Mouse (Mus musculus): ENCODE results near the gene Gas2l3. TPM values are rescaled to one million over a fixed set of nuclear protein-coding genes. Genes with fewer than 3 reads are reported as not detected.

The Gas2l3 gene
- polyA plus RNA-seq, 1 experiment: 0.88 TPM

DNA sequence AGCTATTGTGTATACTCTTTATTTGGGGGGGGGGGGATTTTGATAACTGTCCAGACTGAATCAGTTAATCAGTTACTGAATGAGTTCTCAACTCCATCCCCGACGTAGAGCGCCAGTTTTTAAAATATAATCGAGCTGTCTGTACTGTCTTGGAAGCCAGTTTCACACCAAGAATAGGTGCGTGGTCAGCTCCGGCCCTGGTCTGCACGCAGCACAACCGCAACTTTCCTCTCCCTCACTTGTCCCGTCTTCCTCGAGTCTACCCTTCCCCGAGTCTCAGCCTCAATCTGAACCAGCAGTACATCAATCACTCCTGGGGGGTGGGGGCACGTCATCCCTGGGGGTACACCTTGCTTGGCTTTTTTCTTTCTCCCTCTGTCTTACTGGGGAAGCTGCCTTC, 8.4 kb downstream of the Gas2l3 start:
- Histone ChIP-seq H3K4me1 (ENCODE audit: control insufficient read depth, insufficient read depth, low read length) (no peaks in the 10 kb centered on the region), H3K4me3 (ENCODE audit: insufficient read depth, low read length) (no peak overlapping the region), H3K27ac (ENCODE audit: insufficient read depth, low read length) (no peak overlapping the region)
- TF ChIP-seq POLR2A (IDR thresholded peaks at IDR 0.05; ENCODE audit: extremely low read depth, insufficient read depth, low read length) (no peak), CTCF (IDR thresholded peaks at IDR 0.05; ENCODE audit: extremely low read depth, insufficient read depth, low read length) (no peak)

GRCm38 (mm10) chr10:89434509-89435210, 9.1 kb downstream of the Gas2l3 start:
- H3K27ac ChIP-seq (ENCODE audit: insufficient read depth, low read length): no peak overlapping the region

DNA sequence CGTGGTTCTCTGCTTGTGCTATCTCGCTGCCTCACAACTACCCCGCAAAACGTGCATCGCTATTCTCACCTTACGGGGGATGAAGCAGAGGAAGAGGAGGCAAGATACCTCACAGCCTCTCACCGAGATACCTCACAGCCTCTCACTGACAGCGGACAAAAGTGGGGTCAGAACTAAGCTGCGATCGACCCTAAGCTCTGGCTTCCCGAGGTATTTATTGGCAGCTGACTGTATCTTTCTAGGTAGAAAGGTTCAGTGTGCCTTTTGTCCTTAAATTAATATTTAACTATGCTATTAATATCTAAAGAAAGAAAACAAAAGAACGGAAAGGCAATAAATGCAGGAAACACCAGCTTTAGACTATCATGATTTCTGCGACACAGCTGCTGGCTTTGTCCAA, 11.0 kb downstream of the Gas2l3 start:
- H3K4me3 ChIP-seq (ENCODE audit: insufficient read depth, low read length): no peak overlapping the region
- no peaks in the 10 kb centered on the region for H3K4me1 ChIP-seq (ENCODE audit: control insufficient read depth, insufficient read depth, low read length)
- no peak for TF ChIP-seq CTCF (IDR thresholded peaks at IDR 0.05; ENCODE audit: extremely low read depth, insufficient read depth, low read length)
- no peak for TF ChIP-seq POLR2A (IDR thresholded peaks at IDR 0.05; ENCODE audit: extremely low read depth, insufficient read depth, low read length)

More at GRCm38 (mm10) chr10:89434509-89435210, 9.1 kb downstream of the Gas2l3 start:
- TF ChIP-seq CTCF (IDR thresholded peaks at IDR 0.05; ENCODE audit: extremely low read depth, insufficient read depth, low read length) (no peak), POLR2A (IDR thresholded peaks at IDR 0.05; ENCODE audit: extremely low read depth, insufficient read depth, low read length) (no peak)
- H3K4me1 ChIP-seq (ENCODE audit: control insufficient read depth, insufficient read depth, low read length): no peaks in the 10 kb centered on the region
- no peak overlapping the region for H3K4me3 ChIP-seq (ENCODE audit: insufficient read depth, low read length)

GRCm38 (mm10) chr10:89430751-89431150, 13.0 kb downstream of the Gas2l3 start:
- TF ChIP-seq CTCF (IDR thresholded peaks at IDR 0.05; ENCODE audit: extremely low read depth, insufficient read depth, low read length) (no peak), POLR2A (IDR thresholded peaks at IDR 0.05; ENCODE audit: extremely low read depth, insufficient read depth, low read length) (no peak)
- Histone ChIP-seq H3K27ac (ENCODE audit: insufficient read depth, low read length) (no peak overlapping the region), H3K4me3 (ENCODE audit: insufficient read depth, low read length) (no peak overlapping the region), H3K4me1 (ENCODE audit: control insufficient read depth, insufficient read depth, low read length) (no peaks in the 10 kb centered on the region)

More for the DNA sequence above, 11.0 kb downstream of the Gas2l3 start:
- no peak overlapping the region for H3K27ac ChIP-seq (ENCODE audit: insufficient read depth, low read length)

DNA sequence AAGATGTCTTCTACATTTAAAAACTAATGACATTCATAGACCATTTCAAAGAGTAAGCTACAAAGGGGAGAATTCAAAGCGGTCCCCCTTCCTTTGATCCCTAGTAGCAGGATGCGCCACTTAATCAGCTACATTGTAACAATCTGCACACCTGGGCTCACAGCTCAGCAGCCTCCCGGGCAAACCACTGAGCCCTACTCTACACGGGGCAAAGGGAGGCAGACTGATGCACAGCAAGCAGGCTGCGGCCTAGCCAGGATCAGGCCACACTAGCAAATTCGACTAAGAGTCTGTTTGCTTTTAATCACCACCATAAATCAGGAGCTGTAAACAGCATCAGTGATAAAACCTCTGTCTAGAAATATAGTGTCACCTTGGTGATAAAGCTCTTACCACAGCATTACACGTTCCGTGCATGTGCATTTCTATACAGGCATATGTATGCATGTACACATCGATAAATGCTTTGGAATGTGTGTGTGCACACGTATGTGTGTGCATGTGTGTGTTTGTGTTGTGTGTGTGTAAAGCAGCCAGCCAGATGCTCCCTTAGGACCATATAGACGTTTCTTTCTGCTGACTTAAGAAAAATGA, 18.9 kb downstream of the Gas2l3 start:
- TF ChIP-seq POLR2A (IDR thresholded peaks at IDR 0.05; ENCODE audit: extremely low read depth, insufficient read depth, low read length) (no peak), CTCF (IDR thresholded peaks at IDR 0.05; ENCODE audit: extremely low read depth, insufficient read depth, low read length) (no peak)
- Histone ChIP-seq H3K4me3 (ENCODE audit: insufficient read depth, low read length) (no peak overlapping the region), H3K27ac (ENCODE audit: insufficient read depth, low read length) (no peak overlapping the region), H3K4me1 (ENCODE audit: control insufficient read depth, insufficient read depth, low read length) (no peaks in the 10 kb centered on the region)

GRCm38 (mm10) chr10:89424217-89424616, 19.6 kb downstream of the Gas2l3 start:
- TF ChIP-seq CTCF (IDR thresholded peaks at IDR 0.05; ENCODE audit: extremely low read depth, insufficient read depth, low read length) (no peak), POLR2A (IDR thresholded peaks at IDR 0.05; ENCODE audit: extremely low read depth, insufficient read depth, low read length) (no peak)
- H3K4me3 ChIP-seq (ENCODE audit: insufficient read depth, low read length): no peak overlapping the region
- no peaks in the 10 kb centered on the region for H3K4me1 ChIP-seq (ENCODE audit: control insufficient read depth, insufficient read depth, low read length)
- H3K27ac ChIP-seq (ENCODE audit: insufficient read depth, low read length): no peak overlapping the region

- no peak for TF ChIP-seq CTCF (IDR thresholded peaks at IDR 0.05; ENCODE audit: extremely low read depth, insufficient read depth, low read length)
- no peak for TF ChIP-seq POLR2A (IDR thresholded peaks at IDR 0.05; ENCODE audit: extremely low read depth, insufficient read depth, low read length)
- Histone ChIP-seq H3K4me3 (ENCODE audit: insufficient read depth, low read length) (no peak overlapping the region), H3K4me1 (ENCODE audit: control insufficient read depth, insufficient read depth, low read length) (no peaks in the 10 kb centered on the region), H3K27ac (ENCODE audit: insufficient read depth, low read length) (no peak overlapping the region)
Observed at GRCm38 (mm10) chr10:89423164-89423778, 20.5 kb downstream of the Gas2l3 start.

DNA sequence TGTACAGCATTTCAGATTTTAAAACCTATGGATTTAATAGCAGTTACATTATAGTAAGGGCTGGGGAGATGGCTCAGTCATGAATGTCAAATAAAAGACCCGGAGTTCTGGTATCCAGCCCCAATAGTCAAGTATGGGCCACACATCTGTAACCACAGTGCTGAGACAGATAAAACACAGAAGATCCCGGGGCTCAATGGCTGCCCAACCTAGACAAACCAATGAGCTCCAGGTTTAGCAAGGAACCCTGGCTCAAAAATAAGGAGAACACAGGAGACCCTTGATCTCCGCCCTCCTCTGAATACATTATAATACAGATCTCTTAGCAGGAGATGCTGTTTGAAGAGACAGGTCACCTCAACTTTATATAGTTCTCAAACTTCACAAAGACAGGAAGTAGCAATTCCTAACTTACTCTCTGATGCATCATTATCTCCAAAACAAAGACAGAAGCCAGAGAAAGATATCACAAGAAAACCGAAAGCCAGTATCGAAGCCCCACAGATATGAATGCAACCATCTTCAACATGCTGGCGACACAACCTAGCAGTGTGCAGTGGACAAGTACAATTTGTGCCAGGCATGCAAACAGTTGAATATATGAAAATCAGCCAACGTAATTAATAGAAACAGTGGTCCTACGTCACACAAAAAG, 21.1 kb downstream of the Gas2l3 start:
- Histone ChIP-seq H3K27ac (ENCODE audit: insufficient read depth, low read length) (no peak overlapping the region), H3K4me1 (ENCODE audit: control insufficient read depth, insufficient read depth, low read length) (no peaks in the 10 kb centered on the region), H3K4me3 (ENCODE audit: insufficient read depth, low read length) (no peak overlapping the region)
- TF ChIP-seq CTCF (IDR thresholded peaks at IDR 0.05; ENCODE audit: extremely low read depth, insufficient read depth, low read length): no peak
- TF ChIP-seq POLR2A (IDR thresholded peaks at IDR 0.05; ENCODE audit: extremely low read depth, insufficient read depth, low read length): no peak

DNA sequence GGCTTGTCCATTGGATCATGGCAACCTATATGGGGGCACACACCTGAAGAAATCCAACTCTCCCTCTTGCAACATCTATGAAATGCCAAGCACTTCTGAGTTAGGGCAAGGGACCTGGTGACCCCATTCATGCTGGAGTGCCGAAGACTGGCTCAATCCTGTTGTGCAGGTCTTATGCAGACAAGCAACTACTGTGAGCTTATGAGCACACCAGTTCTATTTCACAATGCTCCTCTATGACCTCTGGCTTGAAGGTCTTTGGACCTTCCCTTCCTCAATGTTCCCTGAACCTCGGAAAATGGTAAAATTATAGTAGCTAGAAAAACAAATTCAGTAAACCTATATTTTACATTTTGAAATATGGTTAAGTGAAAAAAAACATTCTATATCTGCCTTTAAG, 25.8 kb downstream of the Gas2l3 start:
- Histone ChIP-seq H3K4me3 (ENCODE audit: insufficient read depth, low read length) (no peak overlapping the region), H3K4me1 (ENCODE audit: control insufficient read depth, insufficient read depth, low read length) (no peaks in the 10 kb centered on the region), H3K27ac (ENCODE audit: insufficient read depth, low read length) (no peak overlapping the region)
- TF ChIP-seq POLR2A (IDR thresholded peaks at IDR 0.05; ENCODE audit: extremely low read depth, insufficient read depth, low read length) (no peak), CTCF (IDR thresholded peaks at IDR 0.05; ENCODE audit: extremely low read depth, insufficient read depth, low read length) (no peak)
